Mouse (Mus musculus) liver, embryonic 16.5 days (tissue): ENCODE data around the gene Gm8439. TPM values are rescaled to one million over a fixed set of nuclear protein-coding genes. Genes with fewer than 3 reads are reported as not detected.

Source experiments
- ATAC-seq: fragments of 200-750 bp; cut with Nextera tagmentation; 2 replicates; pipeline ENCODE4 v1.8.0; 2017; ENCODE audit warnings: low read depth, mild to moderate bottlenecking, moderate number of reproducible peaks, moderate library complexity
- H3K27ac ChIP-seq: fragments of 300-500 bp; sonication (generic); 2 replicates; pipeline ENCODE4 v1.5.1; 2014; ENCODE audit warnings: mild to moderate bottlenecking, low read length
- H3K27me3 ChIP-seq: fragments of 300-500 bp; sonication (generic); 2 replicates; pipeline ENCODE4 v1.6.1; 2014; ENCODE audit warnings: low read depth, low read length, mixed read lengths; ENCODE audit not compliant: control insufficient read depth, insufficient read depth
- H3K36me3 ChIP-seq: fragments of 300-500 bp; sonication (generic); 2 replicates; pipeline ENCODE4 v1.6.1; 2014; ENCODE audit warnings: mild to moderate bottlenecking; ENCODE audit not compliant: control insufficient read depth, insufficient read depth
- H3K4me1 ChIP-seq: fragments of 300-500 bp; sonication (generic); 2 replicates; pipeline ENCODE4 v1.6.1; 2014; ENCODE audit warnings: low read depth, low read length, mixed read lengths; ENCODE audit not compliant: control insufficient read depth
- H3K4me2 ChIP-seq: fragments of 300-500 bp; sonication (generic); 2 replicates; pipeline ENCODE4 v1.6.1; 2014; ENCODE audit warnings: low read depth, low read length, mixed read lengths
- H3K4me3 ChIP-seq: fragments of 300-500 bp; sonication (generic); 2 replicates; pipeline ENCODE4 v1.5.1; 2014; ENCODE audit warnings: low read depth, mild to moderate bottlenecking, low read length
- H3K9ac ChIP-seq: fragments of 300-500 bp; sonication (generic); 2 replicates; pipeline ENCODE4 v1.6.1; 2014; ENCODE audit warnings: low read depth, low read length
- H3K9me3 ChIP-seq: fragments of 300-500 bp; sonication (generic); replicated peaks from 2 replicates; pipeline ENCODE4 v1.6.1; 2016; ENCODE audit warnings: low read length; ENCODE audit not compliant: control insufficient read depth
- WGBS: fragments of 180-500 bp; shearing (Covaris S2); extraction: QIAGEN DNeasy Blood & Tissue Kit; methylation state at CpG from one replicate; pipeline ENCODE4 v1.1.7; 2014; ENCODE audit not compliant: insufficient replicate concordance; 5-methylcytosine and 5-hydroxymethylcytosine counted together
- polyA plus RNA-seq: library from polyadenylated mRNA; unstranded; fragments of >200 nt; fragmentation: Nextera tagmentation; extraction: Ambion mirVana; gene quantifications from 2 replicates; pipeline ENCODE4 v1.2.1, GENCODE M21; 2015

Gene Gm8439
- polyA plus RNA-seq, 1 experiment from 2014 or later, result 0.32 TPM

GRCm38 (mm10) chr4:120650208-120650592 is 61.7 kb downstream of the Gm8439 start:
- Histone ChIP-seq H3K9me3 (no peaks in the 10 kb centered on the region), H3K4me3 (peak overlapping the region; percentile 64), H3K9ac (peak overlapping the region; percentile 62; the same call in 1 of the 2 replicates), H3K4me1 (peaks cover 12% of the 10 kb centered on the region), H3K36me3 (no peaks in the 10 kb centered on the region), H3K4me2 (peak overlapping the region; percentile 89), H3K27me3 (peaks cover 30% of the 10 kb centered on the region), H3K27ac (no peak overlapping the region)
- 19% methylated on average over 7 of the region's 7 CpGs for WGBS
- no peak; the same call in 1 of the 2 replicates for ATAC-seq

- no peaks in the 10 kb centered on the region for H3K4me1 ChIP-seq
- H3K27ac ChIP-seq, result no peak overlapping the region
- no peaks in the 10 kb centered on the region for H3K9me3 ChIP-seq
- no peak overlapping the region for H3K9ac ChIP-seq
- 67% methylated on average over 8 of the region's 8 CpGs for WGBS
- no peaks in the 10 kb centered on the region for H3K36me3 ChIP-seq
- H3K4me2 ChIP-seq, result no peak overlapping the region
- no peak overlapping the region for H3K4me3 ChIP-seq
- H3K27me3 ChIP-seq, result no peaks in the 10 kb centered on the region; the same call in 1 of the 2 replicates
- ATAC-seq, result no peak
Measured at GRCm38 (mm10) chr4:120655898-120656297, 67.4 kb downstream of the Gm8439 start.

Other genes starting within 250 kb of the Gm8439 start
- 9.6 and 10.1 TPM in 2 replicates for gene Scmh1, start 183.5 kb upstream of the Gm8439 start, polyA plus RNA-seq
- not detected in 2 replicates for gene Slfnl1, start 56.5 kb upstream of the Gm8439 start, polyA plus RNA-seq
- gene Ctps, start 18.5 kb upstream of the Gm8439 start, polyA plus RNA-seq, result 20.3 and 23.7 TPM in 2 replicates
- 44.1 and 44.3 TPM in 2 replicates for gene Cited4, start 77.8 kb downstream of the Gm8439 start, polyA plus RNA-seq
- gene Kcnq4, start 159.9 kb downstream of the Gm8439 start, polyA plus RNA-seq, result 0.05 and 0.14 TPM in 2 replicates
- 44.6 and 47.4 TPM in 2 replicates for gene Nfyc, start 242.8 kb downstream of the Gm8439 start, polyA plus RNA-seq